Mouse (Mus musculus) midbrain, embryonic 10.5 days (tissue): ENCODE data around the gene Lmbr1. TPM values are rescaled to one million over a fixed set of nuclear protein-coding genes. Genes with fewer than 3 reads are reported as not detected.

Source experiments
- DNase-seq: peaks from one replicate; pipeline ENCODE4 v3.0.0-alpha.2; 2017; ENCODE audit warnings: low spot score
- H3K27ac ChIP-seq: fragments of 300-500 bp; sonication (generic); replicated peaks from 2 replicates; pipeline ENCODE4 v1.5.1; 2016; ENCODE audit warnings: mild to moderate bottlenecking
- H3K27me3 ChIP-seq: fragments of 300-500 bp; sonication (generic); 2 replicates; pipeline ENCODE4 v1.6.1; 2016; ENCODE audit warnings: low read depth, mild to moderate bottlenecking; ENCODE audit not compliant: poor library complexity, severe bottlenecking
- H3K36me3 ChIP-seq: fragments of 300-500 bp; sonication (generic); 2 replicates; pipeline ENCODE4 v1.6.1; 2016; ENCODE audit warnings: mild to moderate bottlenecking, moderate library complexity
- H3K4me1 ChIP-seq: fragments of 300-500 bp; sonication (generic); 2 replicates; pipeline ENCODE4 v1.6.1; 2016
- H3K4me3 ChIP-seq: fragments of 300-500 bp; sonication (generic); 2 replicates; pipeline ENCODE4 v1.5.1; 2016; ENCODE audit warnings: mild to moderate bottlenecking, moderate library complexity
- H3K9me3 ChIP-seq: fragments of 300-500 bp; sonication (generic); replicated peaks from 2 replicates; pipeline ENCODE4 v1.6.1; 2016; ENCODE audit warnings: mild to moderate bottlenecking
- WGBS: fragments of 180-500 bp; shearing (Covaris S2); methylation state at CpG from one replicate; pipeline ENCODE4 v1.1.7; 2016; 5-methylcytosine and 5-hydroxymethylcytosine counted together
- polyA plus RNA-seq: library from polyadenylated mRNA; unstranded; fragments of >200 nt; fragmentation: Nextera tagmentation; extraction: Ambion mirVana; gene quantifications from 2 replicates; pipeline ENCODE4 v1.2.1, GENCODE M21; 2016

The Lmbr1 gene
- polyA plus RNA-seq, 1 experiment from 2014 or later, result 9.8 TPM

GRCm38 (mm10) chr5:29244769-29245168 lies 133.4 kb downstream of the Lmbr1 start:
- no peaks in the 10 kb centered on the region for H3K27me3 ChIP-seq
- WGBS, result no CpG with 5 or more reads among the region's 1 CpGs
- no peaks in the 10 kb centered on the region for H3K4me1 ChIP-seq
- no peaks in the 10 kb centered on the region for H3K36me3 ChIP-seq
- H3K4me3 ChIP-seq, result no peak overlapping the region
- no peak overlapping the region for H3K27ac ChIP-seq
- no peak for DNase-seq
- H3K9me3 ChIP-seq, result no peaks in the 10 kb centered on the region; the same call in 1 of the 2 replicates

GRCm38 (mm10) chr5:29238379-29238778 lies 139.8 kb downstream of the Lmbr1 start:
- Histone ChIP-seq H3K36me3 (no peaks in the 10 kb centered on the region), H3K4me1 (no peaks in the 10 kb centered on the region), H3K9me3 (no peaks in the 10 kb centered on the region; the same call in 1 of the 2 replicates), H3K4me3 (no peak overlapping the region), H3K27me3 (no peaks in the 10 kb centered on the region), H3K27ac (no peak overlapping the region)
- no peak for DNase-seq

GRCm38 (mm10) chr5:29230481-29230880 lies 147.7 kb downstream of the Lmbr1 start:
- no peaks in the 10 kb centered on the region for H3K27me3 ChIP-seq
- H3K4me1 ChIP-seq, result no peaks in the 10 kb centered on the region
- no peak overlapping the region for H3K4me3 ChIP-seq
- WGBS, result 89% methylated on average over 2 of the region's 2 CpGs
- DNase-seq, result no peak
- H3K36me3 ChIP-seq, result peaks cover 3% of the 10 kb centered on the region; the same call in 1 of the 2 replicates
- H3K9me3 ChIP-seq, result no peaks in the 10 kb centered on the region
- no peak overlapping the region for H3K27ac ChIP-seq

- DNase-seq, result no peak
- 0 out of 2 replicates have a peak, but pooled peaks cover 3% of the 10 kb centered on the region for H3K4me1 ChIP-seq
- 93% methylated on average over 7 of the region's 7 CpGs for WGBS
- peaks cover 4% of the 10 kb centered on the region; the same call in 1 of the 2 replicates for H3K36me3 ChIP-seq
- no peak overlapping the region for H3K27ac ChIP-seq
- no peaks in the 10 kb centered on the region for H3K27me3 ChIP-seq
- no peak overlapping the region for H3K4me3 ChIP-seq
- H3K9me3 ChIP-seq, result no peaks in the 10 kb centered on the region
Observed at GRCm38 (mm10) chr5:29224089-29224488, 154.1 kb downstream of the Lmbr1 start.

GRCm38 (mm10) chr5:29217997-29218396 lies 160.2 kb downstream of the Lmbr1 start:
- H3K4me1 ChIP-seq, result 0 out of 2 replicates have a peak, but pooled peaks cover 2% of the 10 kb centered on the region
- 94% methylated on average over 3 of the region's 3 CpGs for WGBS
- H3K27me3 ChIP-seq, result no peaks in the 10 kb centered on the region
- H3K4me3 ChIP-seq, result no peak overlapping the region
- H3K27ac ChIP-seq, result no peak overlapping the region
- no peaks in the 10 kb centered on the region for H3K9me3 ChIP-seq
- H3K36me3 ChIP-seq, result no peaks in the 10 kb centered on the region
- DNase-seq, result no peak

- no peak for DNase-seq
- no peaks in the 10 kb centered on the region for H3K36me3 ChIP-seq
- H3K9me3 ChIP-seq, result no peaks in the 10 kb centered on the region
- no peaks in the 10 kb centered on the region for H3K27me3 ChIP-seq
- peaks cover 13% of the 10 kb centered on the region; the same call in 1 of the 2 replicates for H3K4me1 ChIP-seq
- no peak overlapping the region for H3K27ac ChIP-seq
- WGBS, result 72% methylated on average over 4 of the region's 4 CpGs
- H3K4me3 ChIP-seq, result no peak overlapping the region
Observed at GRCm38 (mm10) chr5:29211980-29212555, 166.1 kb downstream of the Lmbr1 start.

- Histone ChIP-seq H3K9me3 (no peaks in the 10 kb centered on the region), H3K27me3 (no peaks in the 10 kb centered on the region), H3K4me1 (peaks cover 5% of the 10 kb centered on the region; the same call in 1 of the 2 replicates), H3K27ac (no peak overlapping the region), H3K4me3 (no peak overlapping the region), H3K36me3 (peaks cover 19% of the 10 kb centered on the region)
- WGBS, result 90% methylated on average over 5 of the region's 5 CpGs
- no peak for DNase-seq
Observed at GRCm38 (mm10) chr5:29205690-29206089, 172.5 kb downstream of the Lmbr1 start.

GRCm38 (mm10) chr5:29199868-29200267 lies 178.3 kb downstream of the Lmbr1 start:
- Histone ChIP-seq H3K27ac (no peak overlapping the region), H3K4me3 (no peak overlapping the region), H3K36me3 (peaks cover 15% of the 10 kb centered on the region), H3K4me1 (peaks cover 37% of the 10 kb centered on the region), H3K27me3 (no peaks in the 10 kb centered on the region), H3K9me3 (no peaks in the 10 kb centered on the region)
- no peak for DNase-seq
- 87% methylated on average over 3 of the region's 3 CpGs for WGBS

- Histone ChIP-seq H3K9me3 (no peaks in the 10 kb centered on the region), H3K4me3 (no peak overlapping the region), H3K36me3 (peaks cover 13% of the 10 kb centered on the region), H3K27ac (no peak overlapping the region), H3K27me3 (no peaks in the 10 kb centered on the region), H3K4me1 (peaks cover 37% of the 10 kb centered on the region)
- no peak for DNase-seq
- 55% methylated on average over 4 of the region's 4 CpGs for whole genome bisulfite sequencing
Observed at GRCm38 (mm10) chr5:29198960-29199488, 179.2 kb downstream of the Lmbr1 start.

GRCm38 (mm10) chr5:29197187-29197586 lies 181.0 kb downstream of the Lmbr1 start:
- no peak overlapping the region for H3K27ac ChIP-seq
- 90% methylated on average over 4 of the region's 4 CpGs for WGBS
- no peak for DNase-seq
- H3K36me3 ChIP-seq, result no peaks in the 10 kb centered on the region
- H3K4me3 ChIP-seq, result no peak overlapping the region
- H3K4me1 ChIP-seq, result peaks cover 37% of the 10 kb centered on the region
- H3K9me3 ChIP-seq, result no peaks in the 10 kb centered on the region
- H3K27me3 ChIP-seq, result no peaks in the 10 kb centered on the region

GRCm38 (mm10) chr5:29196264-29196658 lies 181.9 kb downstream of the Lmbr1 start:
- Histone ChIP-seq H3K4me1 (peaks cover 37% of the 10 kb centered on the region), H3K4me3 (peak overlapping the region; percentile 74), H3K27me3 (no peaks in the 10 kb centered on the region), H3K27ac (peak overlapping the region; percentile 92), H3K9me3 (no peaks in the 10 kb centered on the region), H3K36me3 (no peaks in the 10 kb centered on the region)
- 11% methylated on average over 12 of the region's 12 CpGs for WGBS
- no peak for DNase-seq

- WGBS, result under 1% methylated on average over 69 of the region's 70 CpGs
- peaks cover 31% of the 10 kb centered on the region for H3K4me1 ChIP-seq
Observed at GRCm38 (mm10) chr5:29195570-29196263, 182.5 kb downstream of the Lmbr1 start, which contains the start of gene Rnf32. TSS of gene Rnf32 (plus strand) at chr5:29195992.

GRCm38 (mm10) chr5:29195231-29195569 lies 183.0 kb downstream of the Lmbr1 start:
- Histone ChIP-seq H3K27ac (peak overlapping the region; percentile 92), H3K36me3 (no peaks in the 10 kb centered on the region), H3K4me1 (peaks cover 26% of the 10 kb centered on the region), H3K9me3 (no peaks in the 10 kb centered on the region), H3K4me3 (peak overlapping the region; percentile 74), H3K27me3 (no peaks in the 10 kb centered on the region)
- no peak for DNase-seq
- WGBS, result 3% methylated on average over 9 of the region's 9 CpGs

More at GRCm38 (mm10) chr5:29195570-29196263, 182.5 kb downstream of the Lmbr1 start, which contains the start of gene Rnf32:
- no peaks in the 10 kb centered on the region for H3K27me3 ChIP-seq
- no peaks in the 10 kb centered on the region for H3K9me3 ChIP-seq
- DNase-seq, result peak; percentile 95
- peak within 1 kb of the TSS; percentile 92 for H3K27ac ChIP-seq
- no peaks in the 10 kb centered on the region for H3K36me3 ChIP-seq
- H3K4me3 ChIP-seq, result peak within 1 kb of the TSS; percentile 74
